Mouse (Mus musculus) midbrain, embryonic 13.5 days (tissue): ENCODE data around the gene Vmn2r35. TPM values are rescaled to one million over a fixed set of nuclear protein-coding genes. Genes with fewer than 3 reads are reported as not detected.
"Not testable (repeated sequence)": the region's sequence is repeated elsewhere in the genome, so short reads cannot be mapped to it uniquely, and the experiment has no call there.

Experiments
- ATAC-seq: fragments of 200-750 bp; cut with Nextera tagmentation; 2 replicates; pipeline ENCODE4 v1.8.0; 2017; ENCODE audit warnings: mild to moderate bottlenecking, moderate TSS enrichment, moderate library complexity
- H3K27ac ChIP-seq: fragments of 300-500 bp; sonication (generic); 2 replicates; pipeline ENCODE4 v1.5.1; 2015; ENCODE audit warnings: inconsistent platforms, mild to moderate bottlenecking, moderate library complexity
- H3K27me3 ChIP-seq: fragments of 300-500 bp; sonication (generic); 2 replicates; pipeline ENCODE4 v1.6.1; 2015; ENCODE audit warnings: mild to moderate bottlenecking, inconsistent platforms
- H3K36me3 ChIP-seq: fragments of 300-500 bp; sonication (generic); 2 replicates; pipeline ENCODE4 v1.6.1; 2015; ENCODE audit warnings: mild to moderate bottlenecking, inconsistent platforms
- H3K4me1 ChIP-seq: fragments of 300-500 bp; sonication (generic); replicated peaks from 2 replicates; pipeline ENCODE4 v1.6.1; 2015; ENCODE audit warnings: inconsistent platforms
- H3K4me2 ChIP-seq: fragments of 300-500 bp; sonication (generic); replicated peaks from 2 replicates; pipeline ENCODE4 v1.6.1; 2015; ENCODE audit warnings: moderate library complexity, mild to moderate bottlenecking, inconsistent platforms
- H3K4me3 ChIP-seq: fragments of 300-500 bp; sonication (generic); replicated peaks from 2 replicates; pipeline ENCODE4 v1.5.1; 2015; ENCODE audit warnings: mild to moderate bottlenecking, inconsistent platforms
- H3K9ac ChIP-seq: fragments of 300-500 bp; sonication (generic); replicated peaks from 2 replicates; pipeline ENCODE4 v1.6.1; 2015; ENCODE audit warnings: mild to moderate bottlenecking, inconsistent platforms
- H3K9me3 ChIP-seq: fragments of 300-500 bp; sonication (generic); 2 replicates; pipeline ENCODE4 v1.6.1; 2016; ENCODE audit warnings: mild to moderate bottlenecking, inconsistent platforms
- WGBS: fragments of 180-500 bp; shearing (Covaris S2); methylation state at CpG from one replicate; pipeline ENCODE4 v1.1.7; 2015; 5-methylcytosine and 5-hydroxymethylcytosine counted together
- polyA plus RNA-seq: library from polyadenylated mRNA; unstranded; fragments of >200 nt; fragmentation: Nextera tagmentation; extraction: Ambion mirVana; gene quantifications from 2 replicates; pipeline ENCODE4 v1.2.1, GENCODE M21; 2015

Vmn2r35 gene
- not detected in 2 replicates for polyA plus RNA-seq

GRCm38 (mm10) chr7:7819767-7820166 is at the start of gene Vmn2r35:
Gene Vmn2r35, minus strand, starts transcription at chr7:7819867.
- H3K36me3 ChIP-seq, H3K4me1 ChIP-seq, H3K9me3 ChIP-seq, H3K4me2 ChIP-seq, ATAC-seq, H3K27me3 ChIP-seq, H3K9ac ChIP-seq, H3K4me3 ChIP-seq, H3K27ac ChIP-seq: not testable (repeated sequence)
- WGBS = no CpG with 5 or more reads among the region's 1 CpGs

- not testable (repeated sequence) for H3K4me3 ChIP-seq, H3K9ac ChIP-seq, H3K27ac ChIP-seq, H3K27me3 ChIP-seq, H3K9me3 ChIP-seq, ATAC-seq, H3K4me1 ChIP-seq, H3K4me2 ChIP-seq, H3K36me3 ChIP-seq
- 80% methylated on average over 2 of the region's 25 CpGs for WGBS
These were observed 25.5 kb downstream of the Vmn2r35 start for GRCm38 (mm10) chr7:7794196-7794595.

Other genes with a start within 250 kb of the Vmn2r35 start
- not detected in 2 replicates for gene Vmn2r34, start 130.4 kb downstream of the Vmn2r35 start, polyA plus RNA-seq
- not detected in 2 replicates for gene Vmn2r36, start 82.6 kb upstream of the Vmn2r35 start, polyA plus RNA-seq